Mouse (Mus musculus): ENCODE data around the gene Prm3. TPM values are rescaled to one million over a fixed set of nuclear protein-coding genes. Genes with fewer than 3 reads are reported as not detected.
A peak's percentile ranks its signal among the peaks of the same experiment; 100 is the strongest.

Gene Prm3
- polyA plus RNA-seq, 1 experiment from 2014 or later = not detected

- peaks cover 19% of the 10 kb centered on the region for H3K4me1 ChIP-seq (ENCODE audit: control insufficient read depth, insufficient read depth, low read length)
- no peaks in the 10 kb centered on the region for H3K27me3 ChIP-seq (replicated peaks; ENCODE audit: control insufficient read depth, insufficient read depth, low read length)
- 1% methylated on average over 9 of the region's 9 CpGs for WGBS
- peak overlapping the region; percentile 86 for H3K9ac ChIP-seq (ENCODE audit: low read depth, low read length)
- peak overlapping the region; percentile 99 for H3K27ac ChIP-seq (ENCODE audit: low read length)
- H3K9me3 ChIP-seq (ENCODE audit: control insufficient read depth, low read length) = no peaks in the 10 kb centered on the region
- H3K4me3 ChIP-seq (ENCODE audit: low read length) = peak overlapping the region; percentile 79
- peak overlapping the region; percentile 97 for H3K4me2 ChIP-seq (ENCODE audit: low read depth, low read length)
- 0 out of 2 replicates have a peak, but pooled peaks cover 2% of the 10 kb centered on the region for H3K36me3 ChIP-seq (ENCODE audit: control insufficient read depth, insufficient read depth, low read length)
- peak; percentile 36 for ATAC-seq
Measured at GRCm38 (mm10) chr16:10786288-10786687, 4.4 kb downstream of the Prm3 start.

GRCm38 (mm10) chr16:10785371-10786231, 5.1 kb downstream of the Prm3 start, which contains the start of gene Socs1:
Gene Socs1 (minus strand): TSS chr16:10785536.
- Histone ChIP-seq H3K9ac (ENCODE audit: low read depth, low read length) (peak within 1 kb of the TSS; percentile 86), H3K4me1 (ENCODE audit: control insufficient read depth, insufficient read depth, low read length) (peaks cover 19% of the 10 kb centered on the region), H3K4me3 (ENCODE audit: low read length) (peak within 1 kb of the TSS; percentile 79), H3K27me3 (replicated peaks; ENCODE audit: control insufficient read depth, insufficient read depth, low read length) (no peaks in the 10 kb centered on the region), H3K9me3 (ENCODE audit: control insufficient read depth, low read length) (no peaks in the 10 kb centered on the region), H3K36me3 (ENCODE audit: control insufficient read depth, insufficient read depth, low read length) (0 out of 2 replicates have a peak, but pooled peaks cover 2% of the 10 kb centered on the region), H3K4me2 (ENCODE audit: low read depth, low read length) (peak within 1 kb of the TSS; percentile 97), H3K27ac (ENCODE audit: low read length) (peak within 1 kb of the TSS; percentile 99)
- WGBS = under 1% methylated on average over 59 of the region's 59 CpGs
- ATAC-seq = peak; percentile 89

DNA sequence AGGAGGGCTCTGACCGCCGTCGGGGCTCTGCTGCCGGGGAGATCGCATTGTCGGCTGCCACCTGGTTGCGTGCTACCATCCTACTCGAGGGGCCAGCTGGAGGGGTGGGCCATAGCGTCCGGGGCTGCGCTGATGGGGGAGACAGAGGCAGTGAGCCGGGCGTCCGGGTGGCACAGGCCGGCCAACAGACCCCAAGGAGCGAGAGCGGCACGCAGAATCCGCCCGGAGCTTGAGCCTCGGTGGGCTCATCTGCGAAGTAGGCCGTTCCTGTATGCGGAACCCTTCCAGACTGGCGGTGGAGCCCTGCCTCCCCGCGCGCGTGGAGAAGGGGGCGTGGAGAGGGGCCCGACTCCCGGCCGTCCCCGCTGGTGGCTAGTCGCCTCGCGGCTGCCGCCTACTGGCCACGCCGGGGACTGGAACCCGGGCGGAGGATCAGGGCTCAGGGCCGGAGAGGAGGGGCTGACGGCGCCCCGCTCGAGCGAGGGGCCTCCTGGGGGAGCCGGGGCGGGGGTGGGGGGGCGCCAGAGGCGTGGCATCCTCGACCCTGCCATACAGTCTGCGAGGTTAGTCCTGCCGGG, 5.8 kb downstream of the Prm3 start:
- peak; percentile 84 for ATAC-seq
- Histone ChIP-seq H3K36me3 (ENCODE audit: control insufficient read depth, insufficient read depth, low read length) (0 out of 2 replicates have a peak, but pooled peaks cover 2% of the 10 kb centered on the region), H3K27me3 (replicated peaks; ENCODE audit: control insufficient read depth, insufficient read depth, low read length) (no peaks in the 10 kb centered on the region), H3K4me1 (ENCODE audit: control insufficient read depth, insufficient read depth, low read length) (peaks cover 19% of the 10 kb centered on the region), H3K9me3 (ENCODE audit: control insufficient read depth, low read length) (no peaks in the 10 kb centered on the region), H3K4me3 (ENCODE audit: low read length) (peak overlapping the region; percentile 79), H3K4me2 (ENCODE audit: low read depth, low read length) (peak overlapping the region; percentile 97), H3K27ac (ENCODE audit: low read length) (peak overlapping the region; percentile 99), H3K9ac (ENCODE audit: low read depth, low read length) (peak overlapping the region; percentile 86)
- 0% methylated on average over 55 of the region's 55 CpGs for WGBS

DNA sequence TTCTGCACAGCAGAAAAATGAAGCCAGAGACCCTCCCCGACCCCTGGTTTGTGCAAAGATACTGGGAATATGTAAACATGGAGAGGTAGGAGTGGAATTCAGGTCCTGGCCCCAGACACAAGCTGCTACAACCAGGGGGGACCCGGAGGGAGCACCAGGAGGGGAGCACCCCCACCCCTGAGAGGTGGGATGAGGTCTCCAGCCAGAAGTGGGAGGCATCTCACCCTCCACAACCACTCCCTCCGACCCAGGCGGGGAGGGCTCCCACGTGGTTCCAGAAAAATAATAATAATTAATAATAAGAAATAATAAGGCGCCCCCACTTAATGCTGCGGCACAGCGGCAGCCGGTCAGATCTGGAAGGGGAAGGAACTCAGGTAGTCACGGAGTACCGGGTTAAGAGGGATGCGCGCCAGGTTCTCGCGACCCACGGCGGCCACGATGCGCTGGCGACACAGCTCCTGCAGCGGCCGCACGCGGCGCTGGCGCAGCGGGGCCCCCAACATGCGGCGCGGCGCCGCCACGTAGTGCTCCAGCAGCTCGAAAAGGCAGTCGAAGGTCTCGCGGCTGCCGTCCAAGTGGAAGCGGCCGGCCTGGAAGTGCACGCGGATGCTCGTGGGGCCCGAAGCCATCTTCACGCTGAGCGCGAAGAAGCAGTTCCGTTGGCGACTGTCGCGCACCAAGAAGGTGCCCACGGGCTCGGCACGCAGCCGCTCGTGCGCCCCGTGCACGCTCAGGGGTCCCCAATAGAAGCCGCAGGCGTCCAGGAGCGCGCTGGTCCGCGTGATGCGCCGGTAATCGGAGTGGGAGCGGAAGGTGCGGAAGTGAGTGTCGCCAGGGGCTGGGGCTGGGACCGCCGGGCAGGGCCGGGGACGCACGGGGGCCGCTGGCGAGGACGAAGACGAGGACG, 6.6 kb downstream of the Prm3 start:
- Histone ChIP-seq H3K9ac (ENCODE audit: low read depth, low read length) (peak overlapping the region; percentile 86), H3K4me3 (ENCODE audit: low read length) (peak overlapping the region; percentile 79), H3K36me3 (ENCODE audit: control insufficient read depth, insufficient read depth, low read length) (0 out of 2 replicates have a peak, but pooled peaks cover 2% of the 10 kb centered on the region), H3K9me3 (ENCODE audit: control insufficient read depth, low read length) (no peaks in the 10 kb centered on the region), H3K27ac (ENCODE audit: low read length) (peak overlapping the region; percentile 99), H3K4me1 (ENCODE audit: control insufficient read depth, insufficient read depth, low read length) (peaks cover 19% of the 10 kb centered on the region), H3K4me2 (ENCODE audit: low read depth, low read length) (peak overlapping the region; percentile 97), H3K27me3 (replicated peaks; ENCODE audit: control insufficient read depth, insufficient read depth, low read length) (no peaks in the 10 kb centered on the region)
- ATAC-seq = peak; percentile 4; the same call in 1 of the 2 replicates
- 2% methylated on average over 80 of the region's 81 CpGs for WGBS

DNA sequence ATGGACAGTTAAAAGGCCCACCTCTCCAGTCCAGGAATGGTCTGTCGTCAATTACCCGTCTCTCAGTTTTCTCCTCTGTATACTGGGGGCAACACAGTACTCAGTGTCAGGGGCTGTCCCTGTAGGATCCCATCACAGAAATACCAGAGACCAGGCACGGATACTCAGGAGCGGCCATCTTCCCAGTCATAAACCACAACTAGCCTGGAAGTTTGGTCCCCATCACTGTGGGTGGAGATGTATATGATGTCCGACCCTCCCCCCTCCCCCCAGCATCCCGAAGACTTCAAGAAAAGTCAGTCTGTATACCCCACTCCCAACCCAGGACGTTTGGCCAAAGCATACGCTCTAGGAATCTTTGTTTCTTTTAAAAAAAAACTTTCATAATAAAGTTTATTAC, 7.3 kb downstream of the Prm3 start:
- Histone ChIP-seq H3K4me2 (ENCODE audit: low read depth, low read length) (peak overlapping the region; percentile 97), H3K4me3 (ENCODE audit: low read length) (peak overlapping the region; percentile 17), H3K27me3 (replicated peaks; ENCODE audit: control insufficient read depth, insufficient read depth, low read length) (no peaks in the 10 kb centered on the region), H3K9ac (ENCODE audit: low read depth, low read length) (peak overlapping the region; percentile 17; the same call in 1 of the 2 replicates), H3K27ac (ENCODE audit: low read length) (no peak overlapping the region), H3K4me1 (ENCODE audit: control insufficient read depth, insufficient read depth, low read length) (peaks cover 19% of the 10 kb centered on the region), H3K36me3 (ENCODE audit: control insufficient read depth, insufficient read depth, low read length) (0 out of 2 replicates have a peak, but pooled peaks cover 2% of the 10 kb centered on the region), H3K9me3 (ENCODE audit: control insufficient read depth, low read length) (no peaks in the 10 kb centered on the region)
- 58% methylated on average over 8 of the region's 8 CpGs for WGBS
- no peak for ATAC-seq

- Histone ChIP-seq H3K4me2 (ENCODE audit: low read depth, low read length) (peak overlapping the region; percentile 97; the same call in 1 of the 2 replicates), H3K27me3 (replicated peaks; ENCODE audit: control insufficient read depth, insufficient read depth, low read length) (no peaks in the 10 kb centered on the region), H3K9me3 (ENCODE audit: control insufficient read depth, low read length) (no peaks in the 10 kb centered on the region), H3K9ac (ENCODE audit: low read depth, low read length) (peak overlapping the region; percentile 17; the same call in 1 of the 2 replicates), H3K4me3 (ENCODE audit: low read length) (peak overlapping the region; percentile 17), H3K27ac (ENCODE audit: low read length) (no peak overlapping the region), H3K36me3 (ENCODE audit: control insufficient read depth, insufficient read depth, low read length) (0 out of 2 replicates have a peak, but pooled peaks cover 2% of the 10 kb centered on the region), H3K4me1 (ENCODE audit: control insufficient read depth, insufficient read depth, low read length) (peaks cover 19% of the 10 kb centered on the region)
- ATAC-seq = no peak
- 0% methylated on average over 1 of the region's 1 CpGs for WGBS
Measured at GRCm38 (mm10) chr16:10783152-10783434, 7.6 kb downstream of the Prm3 start.

DNA sequence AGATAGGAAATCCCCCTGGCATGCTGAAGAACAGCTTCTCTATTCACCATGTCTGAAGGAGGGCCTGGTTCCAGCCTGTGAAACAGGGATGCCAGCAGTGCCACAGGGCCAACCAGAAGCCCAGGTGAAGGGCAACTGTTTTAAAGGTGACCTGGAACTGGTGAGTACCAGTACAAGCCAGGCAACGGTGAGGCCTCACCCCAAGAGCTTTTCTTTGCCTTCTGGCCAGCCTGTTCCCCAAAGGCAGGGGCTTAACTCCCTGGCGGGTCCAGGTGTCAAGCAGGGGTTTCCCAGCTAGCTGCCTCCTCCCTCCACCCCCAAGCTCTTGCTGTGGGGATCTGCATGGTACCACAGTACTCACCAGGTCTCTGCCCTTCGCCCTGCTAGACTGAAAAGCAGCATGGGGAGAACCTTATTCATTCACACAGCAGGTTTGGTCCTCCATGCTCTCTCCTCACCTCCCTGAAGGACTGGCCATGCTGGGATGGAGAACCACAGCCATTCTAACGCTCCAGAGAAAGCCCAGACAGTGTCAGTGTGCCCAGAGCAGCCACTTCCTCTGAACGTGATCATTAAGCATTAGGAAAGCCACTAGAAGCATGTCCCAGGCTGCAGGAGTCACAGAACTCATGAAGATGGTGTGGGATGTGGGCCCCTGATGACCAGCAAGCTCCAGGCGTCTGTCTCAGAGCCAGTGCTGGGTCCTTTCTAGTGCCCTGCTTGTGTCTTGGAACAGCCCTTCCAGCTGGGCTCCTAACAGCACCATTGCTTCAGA, 8.2 kb downstream of the Prm3 start:
- Histone ChIP-seq H3K4me3 (ENCODE audit: low read length) (peak overlapping the region; percentile 17; the same call in 1 of the 2 replicates), H3K9ac (ENCODE audit: low read depth, low read length) (peak overlapping the region; percentile 40; the same call in 1 of the 2 replicates), H3K36me3 (ENCODE audit: control insufficient read depth, insufficient read depth, low read length) (0 out of 2 replicates have a peak, but pooled peaks cover 2% of the 10 kb centered on the region)

DNA sequence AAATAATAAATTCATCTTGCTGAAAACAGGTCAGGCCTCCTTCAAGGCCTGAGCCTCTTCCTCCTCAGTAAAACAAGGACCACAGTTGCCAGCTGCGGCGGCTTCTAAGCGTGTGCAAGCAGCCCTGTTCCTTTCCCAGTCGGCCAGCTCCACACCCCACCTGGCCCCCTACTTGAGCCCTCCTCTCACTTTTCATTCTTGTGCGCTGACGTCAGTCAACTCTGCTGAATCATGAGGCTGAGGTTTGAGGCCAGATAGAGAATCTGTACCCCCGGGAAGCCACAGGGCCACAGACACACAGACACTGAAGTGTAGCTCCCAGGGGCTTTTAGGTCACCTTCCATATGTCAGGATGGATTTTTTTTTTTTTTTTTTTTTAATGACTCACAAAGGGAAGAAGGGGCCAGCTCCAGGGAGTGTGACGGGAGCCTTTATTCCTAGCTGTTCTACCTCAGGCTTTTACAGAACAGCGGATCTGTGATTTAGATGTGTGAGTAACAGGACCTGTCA, 8.8 kb downstream of the Prm3 start:
- H3K36me3 ChIP-seq (ENCODE audit: control insufficient read depth, insufficient read depth, low read length) = 0 out of 2 replicates have a peak, but pooled peaks cover 2% of the 10 kb centered on the region
- ATAC-seq = no peak
- H3K27me3 ChIP-seq (replicated peaks; ENCODE audit: control insufficient read depth, insufficient read depth, low read length) = no peaks in the 10 kb centered on the region
- H3K27ac ChIP-seq (ENCODE audit: low read length) = no peak overlapping the region
- WGBS = 55% methylated on average over 9 of the region's 9 CpGs
- H3K4me3 ChIP-seq (ENCODE audit: low read length) = no peak overlapping the region
- no peak overlapping the region for H3K4me2 ChIP-seq (ENCODE audit: low read depth, low read length)
- H3K9me3 ChIP-seq (ENCODE audit: control insufficient read depth, low read length) = no peaks in the 10 kb centered on the region
- no peak overlapping the region for H3K9ac ChIP-seq (ENCODE audit: low read depth, low read length)
- peaks cover 19% of the 10 kb centered on the region for H3K4me1 ChIP-seq (ENCODE audit: control insufficient read depth, insufficient read depth, low read length)

More for the DNA sequence above, 8.2 kb downstream of the Prm3 start:
- Histone ChIP-seq H3K27ac (ENCODE audit: low read length) (no peak overlapping the region), H3K4me2 (ENCODE audit: low read depth, low read length) (peak overlapping the region; percentile 97), H3K9me3 (ENCODE audit: control insufficient read depth, low read length) (no peaks in the 10 kb centered on the region), H3K27me3 (replicated peaks; ENCODE audit: control insufficient read depth, insufficient read depth, low read length) (no peaks in the 10 kb centered on the region), H3K4me1 (ENCODE audit: control insufficient read depth, insufficient read depth, low read length) (peaks cover 19% of the 10 kb centered on the region)
- no peak for ATAC-seq
- WGBS = 63% methylated on average over 6 of the region's 6 CpGs

Measured in intestine, embryonic 16.5 days (tissue).